Mouse (Mus musculus) megakaryocyte, embryonic 14.5 days (primary cell): Measurements from ENCODE around the gene Ank3.

Experiments
- FLI1 ChIP-seq: IDR thresholded peaks from 2 replicates; pipeline ENCODE4 v1.6.1; 2012; ENCODE audit warnings: low read length, inconsistent platforms, mixed read lengths
- GATA1 ChIP-seq: IDR thresholded peaks from 3 replicates; pipeline ENCODE4 v1.6.1; 2012; ENCODE audit warnings: mixed read lengths, low read length, inconsistent platforms, borderline replicate concordance

- no peak for TF ChIP-seq GATA1
- TF ChIP-seq FLI1 = no peak
Observed at GRCm38 (mm10) chr10:69777736-69778135, 379.2 kb downstream of the Ank3 start.
